Mouse (Mus musculus): ENCODE measurements around the gene Hist1h1e. TPM values are rescaled to one million over a fixed set of nuclear protein-coding genes. Genes with fewer than 3 reads are reported as not detected.

The Hist1h1e gene
- 10 to 100 TPM; 53.2 to 57.3 TPM for total RNA-seq (2021)
- long read RNA-seq, experiment 1 = 0 reads
- long read RNA-seq, experiment 2 = 0 reads

- Histone ChIP-seq H3K27ac (peak within 1 kb of the TSS; percentile 90), H3K4me3 (peak within 1 kb of the TSS; percentile 76)
- DNase-seq (ENCODE audit: extremely low spot score in 1 of 2, low spot score in 2 of 2) = peak; percentile 86 to 88
- intact Hi-C loops (cut with DNase I) = loop anchor here (2.0 to 10.0 kb wide), 4 partner anchors 75 to 1869 kb away; partner anchors contain the start of genes Hist1h1b, Hist1h1c, Hist1h1t and Hist1h2ak
Measured at GRCm38 (mm10) chr13:23622175-23622671, at the start of gene Hist1h1e. Gene Hist1h1e (minus strand): TSS chr13:23622558.

GRCm38 (mm10) chr13:23662536-23662935 lies 40.2 kb upstream of the Hist1h1e start:
- intact Hi-C loops (cut with DNase I) = no loop called here
- Histone ChIP-seq H3K27ac (no peak overlapping the region), H3K4me3 (no peak overlapping the region)
- DNase-seq (ENCODE audit: extremely low spot score in 1 of 2, low spot score in 2 of 2) = no peak
- TF ChIP-seq CTCF (IDR thresholded peaks at IDR 0.05) = no peak

- no peak for DNase-seq (ENCODE audit: extremely low spot score in 1 of 2, low spot score in 2 of 2)
- no peak for TF ChIP-seq CTCF (IDR thresholded peaks at IDR 0.05)
- H3K27ac ChIP-seq = no peak overlapping the region
- no peak overlapping the region for H3K4me3 ChIP-seq
- intact Hi-C loops (cut with DNase I) = no loop called here
Measured at GRCm38 (mm10) chr13:23659636-23660366, 37.4 kb upstream of the Hist1h1e start.

GRCm38 (mm10) chr13:23630653-23631052 lies 8.3 kb upstream of the Hist1h1e start:
- H3K27ac ChIP-seq = no peak overlapping the region
- intact Hi-C loops (cut with DNase I) = no loop called here
- no peak for DNase-seq (ENCODE audit: extremely low spot score in 1 of 2, low spot score in 2 of 2)
- peak; percentile 54 for TF ChIP-seq CTCF (IDR thresholded peaks at IDR 0.05)
- no peak overlapping the region for H3K4me3 ChIP-seq

- DNase-seq (ENCODE audit: extremely low spot score in 1 of 2, low spot score in 2 of 2) = no peak
- intact Hi-C loops (cut with DNase I) = loop anchor here (2.0 to 10.0 kb wide), 4 partner anchors 74 to 1870 kb away; partner anchors contain the start of genes Hist1h1b, Hist1h1c, Hist1h1t and Hist1h2ak
- H3K4me3 ChIP-seq = peak overlapping the region; percentile 76
- TF ChIP-seq CTCF (IDR thresholded peaks at IDR 0.05) = no peak
- H3K27ac ChIP-seq = peak overlapping the region; percentile 84
Measured at GRCm38 (mm10) chr13:23622861-23623450, 598 bp upstream of the Hist1h1e start.

- peak overlapping the region; percentile 90 for H3K27ac ChIP-seq
- peak; percentile 54 to 69 for DNase-seq (ENCODE audit: extremely low spot score in 1 of 2, low spot score in 2 of 2)
- no peak for TF ChIP-seq CTCF (IDR thresholded peaks at IDR 0.05)
- H3K4me3 ChIP-seq = peak overlapping the region; percentile 76
- intact Hi-C loops (cut with DNase I) = loop anchor here (1.0 to 10.0 kb wide), 9 partner anchors 35 to 1911 kb away; partner anchors contain the start of genes Hist1h1b, Hist1h1c, Hist1h1t and Hist1h2ak
Measured at GRCm38 (mm10) chr13:23621532-23622174, 705 bp downstream of the Hist1h1e start.

GRCm38 (mm10) chr13:23620733-23621531 lies 1.4 kb downstream of the Hist1h1e start, which contains the start of gene Hist1h2be:
Gene Hist1h2be (minus strand): TSS chr13:23621124.
- intact Hi-C loops (cut with DNase I) = loop anchor here (1.0 to 10.0 kb wide), 8 partner anchors 34 to 1910 kb away; partner anchors contain the start of genes Hist1h1b, Hist1h1c, Hist1h1t and Hist1h2an

GRCm38 (mm10) chr13:23620056-23620732 lies 2.2 kb downstream of the Hist1h1e start:
- Histone ChIP-seq H3K4me3 (peak overlapping the region; percentile 76), H3K27ac (peak overlapping the region; percentile 90)
- intact Hi-C loops (cut with DNase I) = loop anchor here (2.0 to 10.0 kb wide), 6 partner anchors 33 to 1909 kb away; partner anchors contain the start of genes Hist1h1b, Hist1h1c, Hist1h1t and Hist1h2an
- no peak for TF ChIP-seq CTCF (IDR thresholded peaks at IDR 0.05)
- no peak for DNase-seq (ENCODE audit: extremely low spot score in 1 of 2, low spot score in 2 of 2)

More at GRCm38 (mm10) chr13:23620733-23621531, 1.4 kb downstream of the Hist1h1e start, which contains the start of gene Hist1h2be:
- peak within 1 kb of the TSS; percentile 90 for H3K27ac ChIP-seq
- peak; percentile 52 to 61 for DNase-seq (ENCODE audit: extremely low spot score in 1 of 2, low spot score in 2 of 2)
- peak within 1 kb of the TSS; percentile 76 for H3K4me3 ChIP-seq
- no peak for TF ChIP-seq CTCF (IDR thresholded peaks at IDR 0.05)

GRCm38 (mm10) chr13:23611638-23612037 lies 10.7 kb downstream of the Hist1h1e start:
- Histone ChIP-seq H3K27ac (no peak overlapping the region), H3K4me3 (no peak overlapping the region)
- no peak for DNase-seq (ENCODE audit: extremely low spot score in 1 of 2, low spot score in 2 of 2)
- no peak for TF ChIP-seq CTCF (IDR thresholded peaks at IDR 0.05)
- intact Hi-C loops (cut with DNase I) = no loop called here

- TF ChIP-seq CTCF (IDR thresholded peaks at IDR 0.05) = no peak
- no peak for DNase-seq (ENCODE audit: extremely low spot score in 1 of 2, low spot score in 2 of 2)
- intact Hi-C loops (cut with DNase I) = no loop called here
- Histone ChIP-seq H3K27ac (no peak overlapping the region), H3K4me3 (no peak overlapping the region)
Measured at GRCm38 (mm10) chr13:23610393-23610792, 12.0 kb downstream of the Hist1h1e start.

All from left cerebral cortex, adult 2 months (tissue).